Mouse (Mus musculus) lung, postnatal 14 days (tissue): ENCODE data around the gene Tbc1d9.

Experiments used
- DNase-seq: peaks from one replicate; pipeline ENCODE4 v3.0.0; 2021

Tbc1d9 gene

DNA sequence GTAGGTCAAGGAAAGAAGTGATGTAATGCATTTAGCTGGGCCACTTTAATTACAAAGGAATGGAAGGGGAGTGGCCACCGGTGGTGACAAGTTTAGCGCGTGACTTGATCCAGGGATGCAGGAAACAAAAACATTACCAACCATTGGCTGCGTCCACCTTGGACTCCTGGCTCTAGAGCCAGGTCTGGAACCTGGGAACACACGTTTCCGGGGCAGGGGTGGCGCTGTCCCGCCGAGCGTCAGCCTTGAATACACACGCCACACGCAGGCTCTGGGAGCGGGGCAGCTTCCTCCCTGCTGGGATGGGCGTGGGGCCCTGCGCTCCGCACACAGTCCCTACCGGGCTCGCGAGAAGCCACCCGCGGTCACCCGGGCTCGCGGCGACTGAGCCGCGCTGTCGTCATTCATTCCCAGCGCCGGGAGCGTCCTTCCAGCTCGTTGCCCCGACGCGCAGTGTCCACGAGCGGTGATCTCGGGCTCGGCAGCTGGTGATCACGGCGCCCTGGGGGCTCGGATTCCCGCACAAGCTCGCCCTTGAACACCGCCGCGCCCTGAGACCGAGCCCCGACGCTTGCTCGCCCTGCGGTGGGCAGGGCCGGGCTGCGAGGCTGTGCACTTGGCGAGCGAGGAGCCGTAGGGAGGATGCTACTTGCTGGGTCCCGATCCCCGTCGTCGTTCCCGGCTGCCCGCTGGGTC, at the start of gene Tbc1d9:
Gene Tbc1d9 (plus strand): TSS at position 118 of the 696 bp plus-strand sequence.
- peak; percentile 62 for DNase-seq

DNA sequence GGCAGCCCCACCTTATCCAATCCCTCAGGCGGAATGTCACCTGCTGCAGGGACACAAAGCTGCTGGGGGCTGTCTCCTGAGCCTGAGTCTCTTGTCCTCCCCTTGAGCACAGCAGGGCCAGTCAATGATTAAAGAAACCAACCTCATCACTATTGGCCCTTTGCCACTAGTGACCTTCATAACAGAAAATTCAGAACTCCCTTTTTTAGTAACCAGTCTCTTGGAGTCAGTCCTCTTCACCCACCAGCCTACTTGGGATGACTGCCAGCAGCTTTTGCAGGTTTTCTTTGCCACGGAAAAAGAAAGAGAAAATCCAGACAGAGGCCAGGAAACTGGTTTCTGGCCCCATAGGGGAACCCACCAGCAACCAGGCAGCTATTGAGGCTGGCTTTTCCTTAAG, 30.1 kb upstream of the Tbc1d9 start:
- no peak for DNase-seq

DNA sequence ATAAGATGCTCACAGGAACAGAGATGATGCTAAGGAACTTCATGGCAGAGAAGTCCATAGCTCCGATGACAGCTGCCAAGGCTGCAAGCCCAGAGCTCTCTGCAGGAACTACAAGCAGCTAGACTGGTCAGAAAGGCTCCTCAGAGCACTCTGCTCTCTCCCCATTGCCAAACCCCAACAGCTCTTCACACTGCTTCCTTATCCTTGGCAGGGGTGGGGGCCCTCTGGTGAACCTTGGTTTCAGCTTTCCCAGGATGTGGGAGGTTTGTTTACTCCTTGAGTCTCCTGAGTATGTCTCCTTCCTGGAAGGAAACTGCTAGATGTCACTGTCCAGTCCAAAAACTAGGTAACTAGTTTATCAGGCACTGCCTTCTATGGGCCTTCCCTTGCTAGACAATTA, 25.1 kb upstream of the Tbc1d9 start:
- DNase-seq: no peak

DNA sequence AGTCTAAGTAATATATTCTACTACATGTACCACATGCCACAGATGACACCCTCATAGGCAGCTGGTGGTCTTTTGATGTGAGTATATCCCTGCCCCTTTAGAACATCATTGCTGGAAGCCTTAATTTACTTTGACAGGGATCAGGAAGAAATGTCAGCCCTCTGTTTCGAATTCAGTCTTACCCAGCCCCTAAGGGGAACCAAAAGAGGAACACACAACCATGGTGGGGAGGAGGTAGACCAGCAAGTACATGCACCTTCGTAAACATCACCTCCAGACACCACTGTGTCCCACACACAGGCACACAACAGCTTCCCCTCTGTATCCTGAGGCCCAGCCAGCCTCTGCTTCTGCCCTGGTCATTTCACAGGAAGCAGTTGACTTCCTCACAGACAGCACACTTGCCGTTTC, 24.4 kb upstream of the Tbc1d9 start:
- peak; percentile 14 for DNase-seq

- peak; percentile 15 for DNase-seq
These were observed 23.8 kb upstream of the Tbc1d9 start for GRCm38 (mm10) chr8:83141358-83141757.

- DNase-seq: no peak
These were observed 20.6 kb upstream of the Tbc1d9 start for GRCm38 (mm10) chr8:83144601-83145000.

DNA sequence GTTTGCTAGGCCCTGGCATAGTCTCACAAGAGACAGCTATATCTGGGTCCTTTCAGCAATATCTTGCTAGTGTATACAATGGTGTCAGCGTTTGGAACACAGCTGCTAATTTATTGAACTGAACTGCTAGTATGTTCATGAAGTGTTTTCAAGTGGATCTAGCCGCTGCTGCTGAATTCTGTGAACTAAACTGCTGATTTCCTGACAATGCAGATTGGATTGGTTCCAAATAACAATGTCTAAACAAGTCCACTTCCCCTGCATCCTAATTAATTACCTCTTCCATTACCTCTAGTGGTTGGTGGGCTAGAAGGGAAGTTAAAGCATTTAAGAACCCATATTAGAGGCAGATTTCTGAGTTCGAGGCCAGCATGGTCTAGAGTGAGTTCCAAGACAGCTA, 19.7 kb upstream of the Tbc1d9 start:
- DNase-seq: no peak

GRCm38 (mm10) chr8:83149124-83149523, 16.0 kb upstream of the Tbc1d9 start:
- DNase-seq: no peak

GRCm38 (mm10) chr8:83152055-83152454, 13.1 kb upstream of the Tbc1d9 start:
- DNase-seq: no peak

DNA sequence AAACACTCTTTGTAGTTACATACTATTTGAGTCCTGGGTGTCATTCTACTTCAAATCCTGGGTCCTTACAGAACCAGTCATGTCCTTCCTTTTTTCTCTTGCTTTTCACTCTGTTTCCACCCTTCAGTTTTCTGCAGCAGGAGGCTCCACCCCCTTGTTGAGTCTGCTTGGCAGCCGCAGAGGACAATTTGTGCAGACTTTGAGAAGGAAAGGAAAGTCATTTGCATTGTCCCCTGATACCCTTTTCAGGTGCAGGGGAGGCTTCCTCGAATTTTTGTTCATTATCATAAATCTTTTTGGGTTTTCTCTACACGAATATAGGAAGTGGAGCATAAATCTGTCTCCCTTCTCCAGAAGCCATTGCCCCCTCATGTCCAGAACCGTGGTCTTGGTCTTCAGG, 12.7 kb upstream of the Tbc1d9 start:
- no peak for DNase-seq

DNA sequence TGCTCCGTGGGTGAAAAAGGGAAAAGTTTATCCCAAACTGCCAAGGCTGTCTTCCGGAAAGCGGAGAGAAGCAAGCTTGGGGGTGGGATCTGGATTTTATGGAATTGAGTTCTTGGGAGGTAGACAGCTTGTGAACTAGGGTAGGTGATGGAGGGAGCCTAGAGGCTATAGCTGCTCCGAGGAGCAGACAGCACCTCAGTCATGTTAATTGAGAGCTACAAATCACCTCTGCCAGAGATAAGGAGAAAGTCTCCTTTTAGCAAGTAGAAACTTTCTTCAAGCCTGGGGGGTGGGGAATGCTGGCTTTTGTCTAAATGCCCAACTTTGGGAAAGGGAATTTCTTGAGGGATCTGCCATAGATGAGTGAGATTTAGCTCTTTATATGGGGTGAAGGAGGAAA, 10.0 kb upstream of the Tbc1d9 start:
- no peak for DNase-seq

GRCm38 (mm10) chr8:83158971-83159370, 6.2 kb upstream of the Tbc1d9 start:
- DNase-seq: no peak

DNA sequence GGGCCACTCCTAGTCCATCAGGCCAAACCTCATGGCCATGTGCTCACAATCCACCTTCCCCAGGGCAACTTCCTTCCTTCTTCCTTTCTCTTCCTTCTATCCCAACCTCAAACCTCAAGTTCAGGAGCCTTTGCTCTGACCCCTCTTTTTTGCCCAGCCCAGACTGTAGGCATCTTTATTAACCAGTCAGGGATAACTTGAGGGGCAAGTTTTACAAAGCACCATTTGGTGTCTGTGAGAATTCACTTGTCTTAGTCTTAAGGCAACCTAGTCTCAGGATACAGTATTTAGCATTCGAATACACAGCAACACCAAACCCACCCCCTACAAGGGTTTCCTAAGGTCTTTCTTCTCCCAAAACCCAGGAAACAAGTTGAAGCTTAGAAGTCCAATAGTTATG, 5.5 kb upstream of the Tbc1d9 start:
- no peak for DNase-seq

DNA sequence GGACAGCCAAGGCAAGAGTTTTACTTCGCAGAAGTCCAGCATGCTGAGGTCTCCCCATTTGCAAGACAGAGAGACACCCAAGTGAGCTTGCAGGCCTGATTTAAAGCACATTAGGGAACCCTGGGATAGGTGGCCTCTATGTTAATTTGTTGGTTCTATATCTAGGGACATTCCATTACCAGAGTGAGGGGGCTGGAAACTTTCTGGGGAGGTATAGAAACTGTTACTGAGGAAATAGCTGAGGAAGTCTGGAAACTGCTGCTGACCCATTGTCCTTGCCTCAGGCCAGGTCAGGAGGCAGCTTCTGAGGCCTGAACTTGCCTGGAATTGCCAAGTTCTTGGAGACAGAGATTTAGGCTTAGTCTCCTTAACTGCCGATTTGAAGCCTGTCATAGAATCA, 4.5 kb upstream of the Tbc1d9 start:
- DNase-seq: no peak

DNA sequence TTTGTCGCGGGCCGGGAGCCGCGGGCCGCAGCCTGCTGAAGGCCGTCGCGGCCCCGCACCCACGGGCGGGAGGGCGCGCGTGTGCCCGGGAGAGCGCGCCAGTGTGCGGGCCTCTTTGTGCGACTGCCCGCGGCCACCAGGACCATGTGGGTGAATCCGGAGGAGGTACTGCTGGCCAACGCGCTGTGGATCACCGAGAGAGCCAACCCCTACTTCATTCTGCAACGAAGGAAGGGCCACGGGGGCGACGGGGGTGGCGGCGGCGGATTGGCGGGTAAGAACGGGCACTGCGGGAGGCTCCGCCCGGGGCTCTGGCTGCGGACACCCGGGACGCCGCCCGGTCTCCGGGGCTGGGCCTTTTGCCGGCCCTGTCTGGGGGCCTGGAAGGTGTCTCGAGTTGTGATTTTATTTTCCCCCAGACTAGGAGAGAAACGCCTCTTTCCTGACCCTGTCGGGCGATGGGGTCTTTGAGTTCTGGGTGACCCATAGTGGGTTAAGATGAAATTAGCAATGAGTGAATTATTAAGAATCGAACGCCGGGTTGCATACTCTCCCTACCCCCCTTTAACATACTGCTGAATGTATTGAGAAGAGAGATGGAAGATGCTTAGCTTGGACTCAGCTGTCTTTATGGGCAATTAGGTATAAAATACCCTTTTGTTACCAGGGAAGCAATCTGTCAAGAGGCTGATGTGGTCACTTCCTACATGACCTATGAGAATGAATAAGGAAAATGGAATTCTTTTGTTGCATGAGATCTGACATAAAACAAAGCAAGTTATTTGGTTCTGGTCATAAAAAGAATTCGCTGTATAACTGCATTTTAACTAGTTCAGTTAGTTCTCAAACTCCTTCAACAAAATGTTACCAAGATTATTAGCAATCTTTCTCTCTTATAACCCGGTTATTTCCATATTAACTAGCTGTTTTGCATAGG, 1.0 kb downstream of the Tbc1d9 start, which contains the start of gene Gm10645:
Gene Gm10645 (minus strand): TSS at position 240 of the 937 bp plus-strand sequence.
- peak; percentile 41 for DNase-seq

- no peak for DNase-seq
These were observed 2.8 kb downstream of the Tbc1d9 start for GRCm38 (mm10) chr8:83167932-83168331.

DNA sequence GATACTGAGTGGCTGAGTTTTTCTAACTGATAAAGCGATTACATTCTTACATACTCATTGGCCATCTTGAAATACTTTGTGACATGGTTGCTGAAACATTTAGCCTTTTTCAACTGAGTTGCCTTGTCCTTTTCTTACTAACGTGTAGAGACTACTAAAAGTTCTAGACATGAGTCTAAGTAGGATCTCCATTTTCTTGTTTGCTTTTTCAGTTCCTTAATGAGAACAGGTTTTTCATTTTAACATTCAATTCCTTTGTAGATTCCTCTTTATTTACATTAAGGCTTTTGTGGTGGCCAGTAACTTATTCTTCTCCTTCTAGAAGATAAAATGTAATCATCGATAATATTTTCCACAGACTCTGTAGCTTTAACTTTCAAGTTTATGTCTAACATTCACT, 4.0 kb downstream of the Tbc1d9 start:
- no peak for DNase-seq

DNA sequence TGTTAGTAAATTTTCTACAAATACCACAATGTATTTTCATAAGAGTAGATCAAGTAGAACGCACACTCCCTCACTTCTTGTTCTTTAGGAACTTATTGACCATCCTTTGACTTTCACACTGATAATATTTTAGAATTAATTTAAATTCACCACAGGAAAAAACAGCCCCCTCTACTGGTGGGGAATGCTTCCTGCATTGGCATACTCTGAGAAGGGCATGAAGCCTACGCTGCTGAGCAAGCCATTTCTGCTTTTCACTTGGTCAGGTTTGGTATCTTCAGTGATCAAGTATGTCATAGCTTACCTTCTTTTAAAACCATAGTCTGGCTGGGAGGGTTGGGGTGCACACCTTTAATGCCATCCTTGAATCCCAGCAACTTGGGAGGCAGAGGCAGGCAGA, 4.6 kb downstream of the Tbc1d9 start:
- peak; percentile 28 for DNase-seq

- DNase-seq: no peak
These were observed 5.7 kb downstream of the Tbc1d9 start for GRCm38 (mm10) chr8:83170894-83171293.

GRCm38 (mm10) chr8:83175680-83176079, 10.5 kb downstream of the Tbc1d9 start:
- no peak for DNase-seq

GRCm38 (mm10) chr8:83176785-83177184, 11.6 kb downstream of the Tbc1d9 start:
- no peak for DNase-seq

DNA sequence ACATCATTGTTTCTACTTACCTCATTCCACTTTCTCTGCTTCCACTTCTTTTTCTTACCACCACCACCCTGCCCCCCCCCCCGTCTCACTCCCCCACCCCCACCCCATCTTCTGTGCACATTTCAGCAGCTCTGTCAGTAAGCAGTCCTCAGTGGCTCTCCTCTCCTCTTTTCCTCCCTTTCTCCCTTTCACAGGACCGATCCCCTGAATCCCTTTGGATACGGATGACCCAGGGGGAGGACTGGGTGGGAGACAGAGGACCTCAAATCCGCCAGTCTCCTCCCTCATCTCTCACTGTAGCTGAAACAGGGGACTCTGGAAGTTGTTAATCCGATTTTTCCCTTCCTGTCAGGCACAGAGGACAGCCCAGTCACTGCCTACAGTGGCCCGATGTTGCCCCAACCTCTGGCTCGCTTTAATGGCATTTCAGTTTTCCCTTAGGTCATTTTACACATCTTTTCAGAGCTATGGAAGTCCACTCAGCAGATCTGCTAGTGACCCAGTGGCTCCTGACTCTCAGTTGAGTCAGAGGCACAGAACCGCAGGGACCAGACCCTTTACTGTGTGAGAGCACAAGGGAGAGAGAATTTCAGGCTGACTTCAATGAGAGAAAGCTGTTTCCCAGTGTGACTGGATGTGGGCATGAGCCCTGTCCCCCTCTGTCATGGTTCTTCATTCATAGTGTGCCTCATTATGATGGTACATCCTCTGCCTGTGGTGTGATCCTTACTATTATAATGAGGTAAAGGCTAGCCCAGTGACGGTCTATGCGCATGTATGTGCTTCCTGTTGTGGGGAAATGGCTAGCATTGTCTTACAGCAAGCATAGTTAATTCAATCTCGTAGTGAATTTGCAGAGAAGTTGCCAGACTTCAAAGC, 12.4 kb downstream of the Tbc1d9 start:
- no peak for DNase-seq

- peak; percentile 22 for DNase-seq
These were observed 13.1 kb downstream of the Tbc1d9 start for GRCm38 (mm10) chr8:83178228-83178742.
